Mouse (Mus musculus) midbrain, embryonic 11.5 days (tissue): ENCODE results near the gene Tmem151a. TPM values are rescaled to one million over a fixed set of nuclear protein-coding genes. Genes with fewer than 3 reads are reported as not detected.
"Not testable (repeated sequence)": the region's sequence is repeated elsewhere in the genome, so short reads cannot be mapped to it uniquely, and the experiment has no call there.

Source experiments
- ATAC-seq: fragments of 200-750 bp; cut with Nextera tagmentation; 2 replicates; pipeline ENCODE4 v1.8.0; 2017; ENCODE audit warnings: moderate TSS enrichment, moderate library complexity; ENCODE audit not compliant: low FRiP score
- DNase-seq: peaks from one replicate; pipeline ENCODE4 v3.0.0; 2015; ENCODE audit warnings: low spot score; ENCODE audit errors: missing footprints
- H3K27ac ChIP-seq: fragments of 300-500 bp; sonication (generic); 2 replicates; pipeline ENCODE4 v1.5.1; 2014; ENCODE audit warnings: low read depth, low read length
- H3K27me3 ChIP-seq: fragments of 300-500 bp; sonication (generic); 2 replicates; pipeline ENCODE4 v1.6.1; 2014; ENCODE audit warnings: mild to moderate bottlenecking, low read length, moderate library complexity, mixed read lengths; ENCODE audit not compliant: control insufficient read depth, insufficient read depth
- H3K36me3 ChIP-seq: fragments of 300-500 bp; sonication (generic); 2 replicates; pipeline ENCODE4 v1.6.1; 2014; ENCODE audit warnings: mild to moderate bottlenecking, low read length, moderate library complexity, mixed read lengths; ENCODE audit not compliant: control insufficient read depth, insufficient read depth
- H3K4me1 ChIP-seq: fragments of 300-500 bp; sonication (generic); 2 replicates; pipeline ENCODE4 v1.6.1; 2014; ENCODE audit warnings: low read length; ENCODE audit not compliant: control insufficient read depth, insufficient read depth
- H3K4me2 ChIP-seq: fragments of 300-500 bp; sonication (generic); 2 replicates; pipeline ENCODE4 v1.6.1; 2014; ENCODE audit warnings: mild to moderate bottlenecking, moderate library complexity
- H3K4me3 ChIP-seq: fragments of 300-500 bp; sonication (generic); 2 replicates; pipeline ENCODE4 v1.5.1; 2014; ENCODE audit warnings: low read depth, low read length
- H3K9ac ChIP-seq: fragments of 300-500 bp; sonication (generic); 2 replicates; pipeline ENCODE4 v1.6.1; 2014; ENCODE audit warnings: low read length
- H3K9me3 ChIP-seq: fragments of 300-500 bp; sonication (generic); 2 replicates; pipeline ENCODE4 v1.6.1; 2016; ENCODE audit warnings: low read length; ENCODE audit not compliant: control insufficient read depth
- WGBS: fragments of 180-500 bp; shearing (Covaris S2); extraction: QIAGEN DNeasy Blood & Tissue Kit; methylation state at CpG from one replicate; pipeline ENCODE4 v1.1.7; 2014; 5-methylcytosine and 5-hydroxymethylcytosine counted together
- polyA plus RNA-seq: library from polyadenylated mRNA; unstranded; fragments of >200 nt; fragmentation: Nextera tagmentation; extraction: Ambion mirVana; gene quantifications from 2 replicates; pipeline ENCODE4 v1.2.1, GENCODE M21; 2014

The Tmem151a gene
- polyA plus RNA-seq, 1 experiment from 2014 or later: 1.3 TPM

DNA sequence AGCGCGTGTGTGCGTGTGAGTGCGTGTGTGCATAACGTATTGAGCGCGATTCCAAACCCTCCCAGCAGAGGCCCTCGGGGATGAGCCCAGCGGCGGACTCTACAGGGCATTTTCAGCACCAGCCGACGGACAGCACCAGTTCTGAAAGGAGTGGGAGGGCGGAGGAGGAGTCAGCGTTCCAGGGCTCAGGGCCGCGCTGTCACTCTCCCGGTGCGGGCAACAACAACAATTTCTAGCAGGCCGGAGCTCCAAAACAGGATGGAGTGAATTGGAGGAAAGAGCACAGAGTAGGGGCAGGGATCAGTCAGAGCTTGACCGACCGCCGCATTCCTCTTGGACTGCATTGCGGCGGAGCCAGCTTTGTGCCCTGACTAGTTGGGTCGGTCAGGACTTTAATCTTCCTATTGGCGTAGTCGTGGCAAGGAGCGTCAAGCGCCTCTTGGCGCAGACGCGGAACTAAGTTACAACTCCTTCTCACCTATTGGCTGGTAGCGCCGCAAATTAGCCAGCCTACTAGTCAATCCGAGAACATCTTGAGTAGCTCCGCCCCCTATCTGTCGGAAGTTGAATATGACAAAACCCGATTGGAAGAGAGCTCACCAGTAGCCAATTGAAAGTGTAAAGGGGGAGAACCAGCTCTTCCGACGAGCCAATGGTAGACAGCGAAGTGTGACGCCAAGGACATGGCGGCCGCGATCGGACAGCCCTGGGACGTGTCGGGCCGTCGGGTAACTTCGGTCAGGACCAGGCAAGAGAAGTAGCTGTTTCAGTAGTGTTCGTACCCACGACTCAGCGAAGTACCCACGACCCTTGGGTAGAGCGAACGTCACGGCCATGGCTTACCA lies 2.8 kb upstream of the Tmem151a start, which contains the start of gene Yif1a:
Gene Yif1a (plus strand): TSS at position 655 of the 845 bp plus-strand sequence.
- DNase-seq (peak; percentile 100), ATAC-seq (peak; percentile 91)
- peak within 1 kb of the TSS; percentile 72 for H3K9ac ChIP-seq
- H3K9me3 ChIP-seq: no peaks in the 10 kb centered on the region
- peak within 1 kb of the TSS; percentile 86 for H3K4me3 ChIP-seq
- H3K36me3 ChIP-seq: peaks cover 2% of the 10 kb centered on the region; the same call in 1 of the 2 replicates
- H3K4me1 ChIP-seq: peaks cover 22% of the 10 kb centered on the region
- under 1% methylated on average over 58 of the region's 58 CpGs for WGBS
- peak within 1 kb of the TSS; percentile 71 for H3K27ac ChIP-seq
- peaks cover 33% of the 10 kb centered on the region for H3K27me3 ChIP-seq
- peak within 1 kb of the TSS; percentile 83 for H3K4me2 ChIP-seq

DNA sequence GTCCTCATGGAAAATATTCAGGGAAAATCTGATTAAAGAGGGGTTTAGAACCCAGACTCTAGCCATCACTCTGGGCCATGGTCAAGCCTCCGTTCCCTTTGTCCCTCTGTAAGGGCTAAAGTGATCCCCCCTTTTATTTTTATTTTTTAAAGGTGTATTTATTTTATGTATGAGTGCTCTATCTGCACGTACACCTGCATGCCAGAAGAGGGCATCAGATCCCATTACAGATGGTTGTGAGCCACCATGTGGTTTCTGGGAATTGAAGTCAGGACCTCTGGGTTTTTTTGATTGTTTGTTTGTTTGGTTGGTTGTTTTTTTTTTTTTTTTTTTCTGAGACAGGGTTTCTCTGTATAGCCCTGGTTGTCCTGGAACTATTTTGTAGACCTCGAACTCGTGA lies 1.2 kb upstream of the Tmem151a start:
- WGBS: 59% methylated on average over 4 of the region's 4 CpGs
- not testable (repeated sequence) for H3K36me3 ChIP-seq, H3K27ac ChIP-seq, H3K4me3 ChIP-seq, H3K9me3 ChIP-seq, ATAC-seq, H3K9ac ChIP-seq, H3K4me2 ChIP-seq, DNase-seq
- peaks cover 48% of the 10 kb centered on the region for H3K27me3 ChIP-seq
- peaks cover 22% of the 10 kb centered on the region for H3K4me1 ChIP-seq

DNA sequence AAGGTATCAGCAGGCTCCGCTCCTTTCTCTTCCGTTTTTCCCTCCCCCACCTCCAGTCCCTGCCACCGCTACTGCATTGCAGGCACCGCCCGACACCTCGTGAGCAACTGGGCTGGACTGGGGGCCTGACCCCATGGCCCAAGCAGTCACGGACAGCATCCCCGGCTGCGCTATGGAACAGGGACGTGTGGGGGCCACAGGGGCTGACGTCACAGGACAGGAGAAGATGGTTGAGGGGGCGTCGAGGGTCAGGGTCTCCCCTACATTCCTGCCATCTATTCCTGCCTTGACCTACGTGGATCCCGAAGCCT lies 542 bp downstream of the Tmem151a start:
- Histone ChIP-seq H3K4me2 (peak overlapping the region; percentile 55), H3K9ac (no peak overlapping the region), H3K27ac (no peak overlapping the region), H3K9me3 (no peaks in the 10 kb centered on the region), H3K36me3 (no peaks in the 10 kb centered on the region; the same call in 1 of the 2 replicates), H3K4me3 (peak overlapping the region; percentile 35), H3K27me3 (peaks cover 55% of the 10 kb centered on the region), H3K4me1 (peaks cover 22% of the 10 kb centered on the region)
- DNase-seq (no peak), ATAC-seq (no peak)
- whole genome bisulfite sequencing: 7% methylated on average over 15 of the region's 15 CpGs

DNA sequence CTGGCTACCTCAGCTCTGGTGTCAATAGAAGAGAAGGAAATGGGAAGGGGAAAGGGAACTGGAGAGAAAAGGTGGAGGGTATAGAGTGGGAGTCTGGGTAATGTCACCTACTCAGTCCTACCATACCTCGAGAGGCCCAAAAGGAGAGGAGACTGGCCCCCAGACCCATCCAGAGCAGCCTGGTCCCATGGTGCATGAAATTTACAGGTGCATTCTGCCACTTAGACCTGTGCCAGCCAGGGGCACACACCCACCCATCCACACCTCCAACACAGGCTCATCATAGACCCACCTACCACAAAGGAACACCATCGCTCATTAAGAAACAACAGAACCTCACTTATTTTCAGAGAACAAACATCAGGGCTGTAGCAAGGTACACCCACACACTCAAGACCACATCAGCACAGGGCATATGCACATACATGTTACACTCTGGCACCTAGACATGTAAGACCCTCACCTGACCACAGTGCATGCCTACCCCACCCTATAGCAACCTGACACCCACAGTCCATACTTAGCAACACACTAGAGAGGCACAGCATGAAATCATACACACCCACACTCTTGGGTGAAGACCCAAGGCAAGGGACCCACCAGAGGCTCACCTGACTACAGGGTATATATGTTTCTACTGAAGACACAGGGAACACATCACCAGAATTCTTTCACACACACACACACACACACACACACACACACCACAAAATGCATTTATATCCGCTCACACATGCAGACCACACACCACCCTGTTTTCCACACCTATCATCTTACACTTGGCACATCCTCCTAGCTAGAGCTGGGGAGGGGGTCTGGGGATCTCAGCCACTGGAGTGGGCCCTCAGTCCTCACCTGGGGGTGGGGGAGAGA lies 1.1 kb downstream of the Tmem151a start:
- ATAC-seq (no peak), DNase-seq (no peak)
- Histone ChIP-seq H3K4me2 (no peak overlapping the region), H3K4me1 (peaks cover 18% of the 10 kb centered on the region), H3K4me3 (no peak overlapping the region), H3K27me3 (peaks cover 55% of the 10 kb centered on the region), H3K36me3 (no peaks in the 10 kb centered on the region), H3K9me3 (no peaks in the 10 kb centered on the region), H3K9ac (no peak overlapping the region), H3K27ac (no peak overlapping the region)
- 64% methylated on average over 3 of the region's 3 CpGs for WGBS

DNA sequence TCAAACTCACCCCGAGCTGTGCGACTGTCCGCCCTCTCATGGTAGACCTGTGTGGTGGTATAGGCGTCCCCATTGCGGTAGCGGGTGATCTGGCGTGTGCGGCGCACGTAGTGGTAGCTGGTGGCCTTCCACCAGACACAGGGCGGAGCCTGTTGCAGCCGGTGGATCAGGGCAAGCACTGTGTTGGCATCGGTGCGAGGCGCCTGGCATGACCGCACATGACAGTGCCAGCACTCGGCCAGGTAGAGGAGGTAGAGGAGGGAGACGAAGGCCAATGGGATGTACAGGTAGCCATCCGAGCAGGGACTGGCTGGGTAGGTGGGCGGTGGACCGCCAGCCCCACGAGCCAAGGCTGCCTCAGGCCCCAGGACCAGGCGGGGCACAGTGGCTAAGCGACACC lies 2.7 kb downstream of the Tmem151a start:
- Histone ChIP-seq H3K4me2 (no peak overlapping the region), H3K27ac (no peak overlapping the region), H3K4me1 (peaks cover 13% of the 10 kb centered on the region), H3K9ac (no peak overlapping the region), H3K4me3 (no peak overlapping the region), H3K9me3 (no peaks in the 10 kb centered on the region), H3K27me3 (peaks cover 55% of the 10 kb centered on the region), H3K36me3 (no peaks in the 10 kb centered on the region)
- 71% methylated on average over 24 of the region's 24 CpGs for WGBS
- ATAC-seq (no peak), DNase-seq (no peak)

DNA sequence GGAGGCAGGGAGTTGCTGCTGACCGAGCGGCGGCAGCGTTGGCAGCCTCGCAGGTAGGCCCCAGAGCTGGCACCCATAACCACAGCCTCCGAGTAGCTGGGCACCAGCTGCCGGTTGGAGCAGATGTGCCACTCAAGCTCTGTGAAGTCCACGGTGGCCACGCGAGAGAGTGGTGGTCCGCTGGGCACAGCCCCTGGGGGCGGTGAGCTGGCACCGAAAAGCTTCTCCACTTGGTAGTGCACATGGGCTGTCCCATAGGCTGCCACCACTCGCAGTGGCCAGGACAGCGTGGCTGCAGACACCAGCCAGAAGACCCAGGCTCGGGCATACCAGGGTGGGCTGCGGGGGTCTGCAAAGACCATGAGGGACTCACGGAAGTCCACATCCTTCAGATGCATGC lies 3.3 kb downstream of the Tmem151a start:
- no peak overlapping the region for H3K9ac ChIP-seq
- no peak for ATAC-seq
- no peak for DNase-seq
- H3K27me3 ChIP-seq: peaks cover 55% of the 10 kb centered on the region
- H3K4me3 ChIP-seq: no peak overlapping the region
- peaks cover 8% of the 10 kb centered on the region; the same call in 1 of the 2 replicates for H3K4me1 ChIP-seq
- no peak overlapping the region for H3K4me2 ChIP-seq
- H3K36me3 ChIP-seq: no peaks in the 10 kb centered on the region
- no peak overlapping the region for H3K27ac ChIP-seq
- 70% methylated on average over 18 of the region's 18 CpGs for WGBS
- H3K9me3 ChIP-seq: no peaks in the 10 kb centered on the region

DNA sequence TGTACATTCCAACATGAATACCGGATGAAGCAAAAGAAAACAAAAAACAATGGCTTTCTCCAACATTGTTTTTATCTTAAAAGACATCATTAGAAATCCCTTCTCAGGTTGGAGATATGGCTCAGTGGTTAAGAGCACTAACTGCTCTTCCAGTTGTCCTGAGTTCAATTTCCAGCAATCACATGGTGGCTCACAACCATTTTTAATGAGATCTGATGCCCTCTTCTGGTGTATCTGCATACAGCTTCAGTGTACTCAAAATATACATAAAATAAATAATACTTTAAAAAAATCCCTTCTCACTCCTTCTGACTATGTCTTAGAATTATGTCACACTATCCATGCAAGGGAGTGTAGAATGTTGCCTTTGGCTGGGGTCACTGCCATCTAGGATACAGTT lies 6.1 kb downstream of the Tmem151a start:
- Histone ChIP-seq H3K4me2 (no peak overlapping the region), H3K4me1 (no peaks in the 10 kb centered on the region), H3K27ac (no peak overlapping the region), H3K4me3 (no peak overlapping the region), H3K36me3 (no peaks in the 10 kb centered on the region), H3K9ac (no peak overlapping the region), H3K9me3 (no peaks in the 10 kb centered on the region), H3K27me3 (peaks cover 33% of the 10 kb centered on the region)
- 89% methylated on average over 1 of the region's 1 CpGs for WGBS
- DNase-seq (no peak), ATAC-seq (no peak)

DNA sequence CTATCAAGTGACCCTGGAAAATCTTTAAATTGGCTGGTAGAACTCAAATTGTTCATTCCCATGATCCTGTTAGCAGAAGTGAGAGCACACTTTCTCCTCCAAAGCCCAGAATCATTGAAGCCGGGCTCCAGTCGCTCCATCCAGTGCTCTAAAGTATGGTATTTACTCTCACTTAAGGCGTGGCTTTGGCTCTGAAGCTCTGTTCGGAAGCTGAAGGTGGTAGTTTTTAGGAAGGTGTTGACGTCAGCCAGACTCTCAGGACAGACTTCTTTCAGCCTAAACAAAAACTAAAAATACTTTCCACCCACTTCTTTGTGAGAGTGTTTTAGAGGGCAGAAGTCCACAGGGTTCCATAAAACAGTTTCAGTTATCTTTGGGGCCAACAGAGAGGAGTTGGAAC lies 11.8 kb downstream of the Tmem151a start:
- DNase-seq (peak; percentile 84), ATAC-seq (no peak)
- Histone ChIP-seq H3K36me3 (no peaks in the 10 kb centered on the region), H3K4me3 (no peak overlapping the region), H3K4me1 (peaks cover 14% of the 10 kb centered on the region), H3K27ac (no peak overlapping the region), H3K9me3 (no peaks in the 10 kb centered on the region), H3K27me3 (peaks cover 23% of the 10 kb centered on the region), H3K4me2 (no peak overlapping the region), H3K9ac (no peak overlapping the region)
- 48% methylated on average over 5 of the region's 5 CpGs for WGBS

DNA sequence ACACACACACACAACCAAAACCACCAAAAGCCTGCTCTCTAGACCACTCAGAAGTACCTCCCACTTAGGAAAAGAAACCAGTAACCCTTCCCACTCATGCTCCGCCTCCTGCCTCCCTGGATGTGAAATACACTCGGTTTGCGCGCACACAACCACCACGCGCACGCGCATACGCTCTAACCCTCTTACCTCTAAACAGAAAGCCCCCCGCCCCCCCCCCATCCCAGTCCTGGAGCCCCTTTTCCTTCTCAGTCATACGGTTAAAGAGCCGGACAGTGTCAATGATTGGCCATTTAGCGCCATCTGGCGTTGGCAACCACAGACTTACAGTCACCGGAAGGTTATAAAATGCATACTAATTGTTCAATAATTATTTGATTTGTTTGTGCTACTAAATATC lies 12.3 kb downstream of the Tmem151a start:
- H3K4me1 ChIP-seq: peaks cover 19% of the 10 kb centered on the region
- H3K27me3 ChIP-seq: peaks cover 28% of the 10 kb centered on the region
- H3K4me3 ChIP-seq: no peak overlapping the region
- peak; percentile 98 for DNase-seq
- no peaks in the 10 kb centered on the region for H3K9me3 ChIP-seq
- 2% methylated on average over 14 of the region's 15 CpGs for WGBS
- ATAC-seq: no peak
- peak overlapping the region; percentile 60; the same call in 1 of the 2 replicates for H3K4me2 ChIP-seq
- no peak overlapping the region for H3K9ac ChIP-seq
- H3K36me3 ChIP-seq: no peaks in the 10 kb centered on the region
- H3K27ac ChIP-seq: no peak overlapping the region
